Mouse (Mus musculus) embryonic fibroblast, embryonic 13.5 days (primary cell): ENCODE results near the gene Mki67.

Experiments
- CTCF ChIP-seq: IDR thresholded peaks from 2 replicates; pipeline ENCODE4 v1.5.1; 2011; ENCODE audit warnings: mild to moderate bottlenecking, control low read depth, low read length, moderate library complexity, borderline replicate concordance; ENCODE audit not compliant: insufficient read depth
- POLR2A ChIP-seq: IDR thresholded peaks from 2 replicates; pipeline ENCODE4 v1.6.1; 2011; ENCODE audit warnings: low read depth, mild to moderate bottlenecking, control low read depth, low read length, moderate library complexity

DNA sequence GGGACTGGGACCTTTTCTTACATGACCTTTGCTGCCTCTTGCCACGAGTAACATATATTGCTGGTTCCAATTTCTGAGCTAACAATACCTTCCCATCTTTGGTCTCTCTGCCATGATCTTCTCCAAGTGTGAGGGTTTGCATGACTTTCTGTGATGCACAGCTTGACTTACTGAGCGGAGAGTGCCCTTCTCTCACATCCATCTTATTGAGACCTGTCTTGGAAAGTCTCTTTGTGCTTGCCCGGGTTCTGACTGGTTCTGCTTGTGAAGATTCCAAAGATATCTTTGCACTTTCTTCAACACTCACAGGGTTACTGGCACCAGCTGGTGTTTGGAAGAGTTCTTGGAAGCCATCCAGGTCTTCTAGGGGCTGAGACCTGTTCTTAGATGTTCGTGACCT lies 20.0 kb downstream of the Mki67 start:
- TF ChIP-seq CTCF (no peak), POLR2A (no peak)
